Mouse (Mus musculus) thymus, adult 18-20 months (tissue): ENCODE data around the gene Tex9.
"Not testable (repeated sequence)": the region's sequence is repeated elsewhere in the genome, so short reads cannot be mapped to it uniquely, and the experiment has no call there.

ENCODE experiments used
- DNase-seq, 2 experiments: peaks; one replicate each; pipeline ENCODE4 v3.0.0; 2022; ENCODE audit warnings: mixed read lengths in 2 of 2

Tex9 gene

GRCm38 (mm10) chr9:72437822-72438701 lies 54.0 kb downstream of the Tex9 start, which contains the start of gene Mns1:
Gene Mns1, plus strand, starts transcription at chr9:72438011.
- peak; percentile 89 to 93 for DNase-seq

GRCm38 (mm10) chr9:72434876-72435275 lies 57.1 kb downstream of the Tex9 start:
- DNase-seq = no peak

- no peak for DNase-seq
These were observed 64.2 kb downstream of the Tex9 start for GRCm38 (mm10) chr9:72427861-72428260.

GRCm38 (mm10) chr9:72425300-72425850 lies 66.6 kb downstream of the Tex9 start:
- DNase-seq = no peak

GRCm38 (mm10) chr9:72422753-72423152 lies 69.3 kb downstream of the Tex9 start:
- no peak for DNase-seq

GRCm38 (mm10) chr9:72422284-72422683 lies 69.7 kb downstream of the Tex9 start:
- no peak for DNase-seq

- no peak for DNase-seq
These were observed 71.5 kb downstream of the Tex9 start for GRCm38 (mm10) chr9:72420490-72420889.

- no peak for DNase-seq
These were observed 73.6 kb downstream of the Tex9 start for GRCm38 (mm10) chr9:72418443-72418842.

GRCm38 (mm10) chr9:72411746-72412145 lies 80.3 kb downstream of the Tex9 start:
- DNase-seq = no peak

- DNase-seq = no peak
These were observed 82.4 kb downstream of the Tex9 start for GRCm38 (mm10) chr9:72409381-72410225.

- DNase-seq = peak; percentile 80 to 85
These were observed 83.9 kb downstream of the Tex9 start for GRCm38 (mm10) chr9:72408131-72408586.

GRCm38 (mm10) chr9:72405882-72406638 lies 86.0 kb downstream of the Tex9 start:
- DNase-seq = no peak

GRCm38 (mm10) chr9:72404934-72405333 lies 87.1 kb downstream of the Tex9 start:
- DNase-seq = no peak

GRCm38 (mm10) chr9:72404446-72404845 lies 87.6 kb downstream of the Tex9 start:
- no peak for DNase-seq

GRCm38 (mm10) chr9:72403421-72403820 lies 88.6 kb downstream of the Tex9 start:
- no peak for DNase-seq

- not testable (repeated sequence) for DNase-seq
These were observed 90.2 kb downstream of the Tex9 start for GRCm38 (mm10) chr9:72401769-72402168.
